Mouse (Mus musculus): Measurements from ENCODE around the gene Cd2bp2. TPM values are rescaled to one million over a fixed set of nuclear protein-coding genes. Genes with fewer than 3 reads are reported as not detected.

Gene Cd2bp2
- polyA plus RNA-seq, 1 experiment from 2014 or later, result 91.5 TPM

DNA sequence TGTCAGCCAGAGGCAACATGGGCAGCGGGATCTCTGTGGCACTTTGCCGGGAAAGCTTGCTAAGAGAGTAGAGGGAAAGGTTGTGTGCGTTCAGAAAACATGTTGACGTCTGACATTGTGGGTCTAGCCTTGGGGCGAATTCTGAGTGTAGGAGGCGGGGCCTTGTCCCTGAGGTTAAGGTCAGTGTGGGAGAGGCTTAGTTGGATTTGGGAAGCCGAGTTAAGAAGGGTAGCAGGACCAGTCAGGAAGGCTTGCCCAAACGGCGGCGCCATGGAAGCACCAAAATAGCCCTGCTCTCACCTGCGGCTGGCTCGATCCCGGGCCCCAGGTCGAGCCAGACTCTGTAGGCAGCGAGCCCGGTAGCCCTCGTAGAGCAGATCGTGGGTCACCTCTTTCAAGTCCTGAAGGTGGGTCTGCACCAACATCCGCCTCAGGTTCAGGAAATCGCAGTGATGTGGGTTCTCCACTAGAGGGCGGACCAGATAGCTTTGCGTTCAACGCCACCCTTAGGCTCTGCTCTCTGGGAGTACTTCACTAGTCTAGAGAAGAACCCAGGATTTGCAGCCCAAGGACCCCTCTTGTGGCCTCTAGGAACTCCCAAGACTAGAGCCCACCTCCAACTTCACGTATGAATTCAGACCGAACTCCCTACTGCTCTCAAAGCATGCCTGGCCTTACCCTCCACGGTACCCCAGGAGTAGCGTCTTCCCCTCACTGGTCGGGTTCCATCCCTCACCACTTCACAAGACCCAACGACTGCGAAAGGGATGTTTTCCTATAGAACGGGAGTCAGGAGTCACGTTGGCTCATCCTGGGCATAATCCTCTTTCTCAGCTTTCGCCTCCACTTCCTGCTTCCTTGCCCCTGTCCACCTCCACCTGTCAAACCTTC lies 19.4 kb upstream of the Cd2bp2 start:
- no peak overlapping the region for H3K27ac ChIP-seq (replicated peaks)
- no peaks in the 10 kb centered on the region for H3K9me3 ChIP-seq
- H3K4me3 ChIP-seq, result peak overlapping the region; percentile 23
- H3K36me3 ChIP-seq, result no peaks in the 10 kb centered on the region
- ATAC-seq (replicated peaks), result 0 out of 2 replicates have a peak, but pooled peaks have one; percentile 29
- no peaks in the 10 kb centered on the region for H3K27me3 ChIP-seq
- H3K9ac ChIP-seq (replicated peaks), result no peak overlapping the region
- WGBS, result 27% methylated on average over 33 of the region's 33 CpGs
- peak overlapping the region; percentile 37 for H3K4me2 ChIP-seq (replicated peaks)
- H3K4me1 ChIP-seq, result peaks cover 3% of the 10 kb centered on the region; the same call in 1 of the 2 replicates

GRCm38 (mm10) chr7:127214521-127214920 lies 18.7 kb upstream of the Cd2bp2 start:
- Histone ChIP-seq H3K27ac (replicated peaks) (no peak overlapping the region), H3K27me3 (no peaks in the 10 kb centered on the region), H3K4me2 (replicated peaks) (no peak overlapping the region), H3K36me3 (no peaks in the 10 kb centered on the region), H3K9ac (replicated peaks) (no peak overlapping the region), H3K4me1 (peaks cover 7% of the 10 kb centered on the region), H3K9me3 (no peaks in the 10 kb centered on the region), H3K4me3 (no peak overlapping the region)
- WGBS, result 39% methylated on average over 21 of the region's 21 CpGs
- ATAC-seq (replicated peaks), result no peak

DNA sequence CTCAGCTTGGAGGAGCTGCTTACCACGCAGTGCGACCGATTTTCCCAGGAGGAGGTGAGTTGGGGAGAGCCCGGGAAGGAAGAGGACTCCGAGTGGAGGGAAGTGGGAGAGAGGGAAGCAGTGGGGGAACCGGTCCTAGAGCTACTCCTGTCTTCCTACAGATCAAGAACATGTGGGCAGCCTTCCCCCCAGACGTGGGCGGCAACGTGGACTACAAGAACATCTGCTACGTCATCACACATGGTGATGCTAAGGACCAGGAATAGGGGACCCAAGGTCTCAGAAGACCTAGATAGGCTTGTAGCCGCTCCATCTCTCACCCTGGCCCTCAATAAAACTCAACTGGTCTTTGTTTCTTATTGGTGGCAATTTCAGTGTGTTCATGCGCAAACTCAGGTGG lies 18.1 kb upstream of the Cd2bp2 start:
- 58% methylated on average over 12 of the region's 12 CpGs for WGBS
- H3K27me3 ChIP-seq, result no peaks in the 10 kb centered on the region
- H3K9me3 ChIP-seq, result no peaks in the 10 kb centered on the region
- no peak overlapping the region for H3K9ac ChIP-seq (replicated peaks)
- no peak overlapping the region for H3K27ac ChIP-seq (replicated peaks)
- no peak for ATAC-seq (replicated peaks)
- H3K4me3 ChIP-seq, result no peak overlapping the region
- H3K4me1 ChIP-seq, result peaks cover 11% of the 10 kb centered on the region
- no peak overlapping the region for H3K4me2 ChIP-seq (replicated peaks)
- no peaks in the 10 kb centered on the region for H3K36me3 ChIP-seq

DNA sequence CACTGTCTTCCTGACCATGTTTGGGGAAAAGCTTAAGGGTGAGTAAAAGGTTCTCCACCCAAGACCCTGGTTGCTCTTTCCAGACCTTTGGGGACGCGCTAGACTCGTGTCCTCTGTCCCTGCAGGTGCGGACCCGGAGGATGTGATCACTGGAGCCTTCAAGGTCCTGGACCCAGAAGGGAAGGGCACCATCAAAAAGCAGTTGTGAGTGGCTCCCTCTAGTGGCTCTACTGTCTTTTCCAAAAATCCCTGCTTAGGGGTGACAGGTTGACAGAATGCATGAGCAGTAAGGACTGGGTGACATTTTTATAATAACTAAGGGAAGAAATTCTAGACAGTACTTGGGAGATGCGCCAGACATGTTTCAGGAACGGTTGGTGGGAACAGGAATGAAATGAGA lies 17.6 kb upstream of the Cd2bp2 start:
- ATAC-seq (replicated peaks), result no peak
- Histone ChIP-seq H3K27ac (replicated peaks) (no peak overlapping the region), H3K4me2 (replicated peaks) (no peak overlapping the region), H3K36me3 (no peaks in the 10 kb centered on the region), H3K4me1 (peaks cover 11% of the 10 kb centered on the region), H3K9me3 (no peaks in the 10 kb centered on the region), H3K4me3 (no peak overlapping the region), H3K9ac (replicated peaks) (no peak overlapping the region), H3K27me3 (no peaks in the 10 kb centered on the region)
- WGBS, result 34% methylated on average over 7 of the region's 7 CpGs

- Histone ChIP-seq H3K36me3 (no peaks in the 10 kb centered on the region), H3K4me3 (no peak overlapping the region), H3K4me1 (peaks cover 12% of the 10 kb centered on the region), H3K27me3 (no peaks in the 10 kb centered on the region), H3K9ac (replicated peaks) (no peak overlapping the region), H3K4me2 (replicated peaks) (no peak overlapping the region), H3K27ac (replicated peaks) (no peak overlapping the region), H3K9me3 (no peaks in the 10 kb centered on the region)
- no peak for ATAC-seq (replicated peaks)
- 93% methylated on average over 12 of the region's 12 CpGs for WGBS
These were observed 16.8 kb upstream of the Cd2bp2 start for GRCm38 (mm10) chr7:127212432-127213250.

GRCm38 (mm10) chr7:127211014-127211745 lies 15.3 kb upstream of the Cd2bp2 start:
- H3K9ac ChIP-seq (replicated peaks), result no peak overlapping the region
- H3K27ac ChIP-seq (replicated peaks), result no peak overlapping the region
- no peaks in the 10 kb centered on the region for H3K9me3 ChIP-seq
- H3K4me3 ChIP-seq, result no peak overlapping the region
- no peak for ATAC-seq (replicated peaks)
- H3K4me1 ChIP-seq, result peaks cover 26% of the 10 kb centered on the region
- no peaks in the 10 kb centered on the region for H3K27me3 ChIP-seq
- no peaks in the 10 kb centered on the region for H3K36me3 ChIP-seq
- 75% methylated on average over 5 of the region's 5 CpGs for WGBS
- no peak overlapping the region for H3K4me2 ChIP-seq (replicated peaks)

- no peaks in the 10 kb centered on the region for H3K27me3 ChIP-seq
- H3K9ac ChIP-seq (replicated peaks), result no peak overlapping the region
- no peak for ATAC-seq (replicated peaks)
- no peak overlapping the region for H3K27ac ChIP-seq (replicated peaks)
- H3K9me3 ChIP-seq, result no peaks in the 10 kb centered on the region
- H3K36me3 ChIP-seq, result peaks cover 2% of the 10 kb centered on the region; the same call in 1 of the 2 replicates
- peaks cover 34% of the 10 kb centered on the region for H3K4me1 ChIP-seq
- WGBS, result 95% methylated on average over 4 of the region's 4 CpGs
- no peak overlapping the region for H3K4me3 ChIP-seq
- no peak overlapping the region for H3K4me2 ChIP-seq (replicated peaks)
These were observed 14.4 kb upstream of the Cd2bp2 start for GRCm38 (mm10) chr7:127210266-127210665.

DNA sequence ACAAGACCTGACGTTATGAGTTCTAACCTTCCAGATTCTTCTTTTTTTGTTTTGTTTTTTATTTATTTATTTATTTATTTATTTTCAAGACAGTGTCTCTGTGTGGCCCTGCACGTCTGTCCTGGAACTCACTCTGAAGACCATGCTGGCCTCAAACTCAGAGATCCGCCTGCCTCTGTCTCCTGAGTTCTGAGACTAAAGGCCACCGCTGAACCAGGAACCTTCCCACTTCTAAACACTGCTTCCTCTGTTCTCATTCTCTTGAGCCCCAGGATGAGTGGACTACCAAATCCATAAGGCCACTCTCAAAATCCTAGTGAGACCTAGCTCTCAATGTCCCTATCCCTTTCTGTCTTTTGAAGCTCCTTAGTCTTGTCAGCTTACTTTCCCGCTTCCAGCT lies 14.0 kb upstream of the Cd2bp2 start:
- Histone ChIP-seq H3K4me2 (replicated peaks) (peak overlapping the region; percentile 87), H3K27ac (replicated peaks) (peak overlapping the region; percentile 91)

DNA sequence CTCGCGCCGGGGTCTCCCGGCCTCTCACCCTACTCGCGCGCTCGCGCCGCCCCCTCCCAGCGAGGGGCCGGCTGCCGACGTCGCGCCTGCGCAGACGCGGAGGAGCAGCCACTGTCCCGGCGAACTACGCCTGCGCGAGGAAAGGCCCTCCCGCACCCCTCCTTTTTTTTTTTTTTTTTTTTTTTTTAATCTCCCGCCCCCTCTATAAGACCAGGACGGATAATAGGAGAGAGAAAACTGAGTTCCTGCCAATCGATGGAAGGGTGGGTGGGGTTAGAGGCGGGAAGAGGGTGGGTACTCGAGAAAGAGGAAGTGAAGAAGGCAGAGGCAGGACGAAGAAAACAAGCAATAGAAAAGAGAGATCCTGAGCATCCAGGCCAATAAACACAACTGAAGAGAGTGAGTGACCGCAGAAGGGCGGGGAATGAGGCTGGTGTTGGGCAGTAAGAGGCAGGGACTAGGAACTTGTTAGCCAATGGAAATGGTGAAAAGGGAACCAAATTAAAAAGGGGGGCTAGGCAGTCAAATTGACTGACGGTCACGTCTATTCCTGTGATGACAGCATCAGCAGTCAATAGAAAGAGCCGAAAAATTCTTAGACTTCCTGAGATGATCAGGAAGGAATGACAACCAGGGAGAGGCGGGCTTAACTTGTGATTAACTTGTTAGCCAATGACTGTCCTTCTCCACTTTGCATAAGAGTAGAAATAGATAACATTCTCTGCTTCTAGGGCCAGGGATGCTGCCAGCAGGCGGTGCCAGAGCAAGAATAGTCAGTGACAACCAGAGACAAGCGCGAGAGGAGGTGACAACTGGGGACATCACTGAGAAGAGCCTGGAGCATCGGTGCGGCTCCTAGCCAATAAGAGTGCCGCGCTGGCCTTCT lies 12.9 kb upstream of the Cd2bp2 start, which contains the start of gene Mylpf:
TSS of gene Mylpf (plus strand) at position 338 of the 886 bp plus-strand sequence.
- peak; percentile 97 for ATAC-seq (replicated peaks)
- peaks cover 40% of the 10 kb centered on the region for H3K4me1 ChIP-seq
- H3K27me3 ChIP-seq, result no peaks in the 10 kb centered on the region
- H3K27ac ChIP-seq (replicated peaks), result peak within 1 kb of the TSS; percentile 91
- H3K9ac ChIP-seq (replicated peaks), result peak within 1 kb of the TSS; percentile 90
- H3K9me3 ChIP-seq, result no peaks in the 10 kb centered on the region
- peaks cover 7% of the 10 kb centered on the region; the same call in 1 of the 2 replicates for H3K36me3 ChIP-seq
- H3K4me2 ChIP-seq (replicated peaks), result peak within 1 kb of the TSS; percentile 96
- peak within 1 kb of the TSS; percentile 97 for H3K4me3 ChIP-seq
- WGBS, result 0% methylated on average over 19 of the region's 44 CpGs

More for the DNA sequence above, 14.0 kb upstream of the Cd2bp2 start:
- 75% methylated on average over 5 of the region's 5 CpGs for WGBS
- Histone ChIP-seq H3K9me3 (no peaks in the 10 kb centered on the region), H3K4me3 (no peak overlapping the region), H3K4me1 (peaks cover 35% of the 10 kb centered on the region), H3K9ac (replicated peaks) (no peak overlapping the region), H3K36me3 (peaks cover 6% of the 10 kb centered on the region; the same call in 1 of the 2 replicates), H3K27me3 (no peaks in the 10 kb centered on the region)
- no peak for ATAC-seq (replicated peaks)

DNA sequence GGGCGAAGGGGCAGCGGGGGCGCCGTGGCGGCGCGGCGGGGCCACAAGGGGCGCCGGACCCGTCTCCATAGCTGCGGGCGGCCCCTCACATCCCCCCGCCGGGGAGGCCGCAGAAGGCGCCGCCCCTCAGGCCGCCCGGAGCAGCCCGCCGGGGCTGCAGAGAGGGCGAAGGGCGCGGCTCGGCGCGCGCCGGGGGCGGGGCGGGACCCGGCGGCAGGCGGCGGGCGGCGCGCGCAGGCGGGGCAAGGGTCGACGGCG lies 12.4 kb upstream of the Cd2bp2 start, which contains the start of gene Tbc1d10b:
TSS of gene Tbc1d10b (minus strand) at position 174 of the 258 bp plus-strand sequence.
- peak within 1 kb of the TSS; percentile 97 for H3K4me3 ChIP-seq
- H3K4me1 ChIP-seq, result peaks cover 44% of the 10 kb centered on the region
- peak; percentile 9; the same call in 1 of the 2 replicates for ATAC-seq (replicated peaks)
- H3K9ac ChIP-seq (replicated peaks), result peak within 1 kb of the TSS; percentile 90
- no CpG with 5 or more reads among the region's 44 CpGs for whole genome bisulfite sequencing
- peaks cover 10% of the 10 kb centered on the region; the same call in 1 of the 2 replicates for H3K36me3 ChIP-seq
- peak within 1 kb of the TSS; percentile 91 for H3K27ac ChIP-seq (replicated peaks)
- no peaks in the 10 kb centered on the region for H3K27me3 ChIP-seq
- H3K9me3 ChIP-seq, result no peaks in the 10 kb centered on the region
- peak within 1 kb of the TSS; percentile 96 for H3K4me2 ChIP-seq (replicated peaks)

All from forebrain, embryonic 15.5 days (tissue).